Mouse (Mus musculus) frontal cortex, adult 2 months (tissue): ENCODE measurements around the gene Ipcef1. TPM values are rescaled to one million over a fixed set of nuclear protein-coding genes. Genes with fewer than 3 reads are reported as not detected.
A peak's percentile ranks its signal among the peaks of the same experiment; 100 is the strongest.
"Not testable (repeated sequence)": the region's sequence is repeated elsewhere in the genome, so short reads cannot be mapped to it uniquely, and the experiment has no call there.

Experiments used
- DNase-seq, 2 experiments: peaks; one replicate each; pipeline ENCODE4 v3.0.0; 2022; ENCODE audit warnings: low spot score in 1 of 2; ENCODE audit errors: extremely low spot score in 1 of 2
- polyA plus RNA-seq: library from polyadenylated mRNA; depleted of rRNA; stranded (reverse); fragments of >200 nt; gene quantifications from 2 replicates; pipeline ENCODE4 v1.2.3, GENCODE M21; 2012; rRNA removed

Gene Ipcef1
- polyA plus RNA-seq, 1 experiment, result 45.9 TPM

- DNase-seq, result no peak
Observed at GRCm38 (mm10) chr10:6896659-6897303, 155.5 kb downstream of the Ipcef1 start.

- DNase-seq, result peak in 1 of 2 experiments; percentile 49
Observed at GRCm38 (mm10) chr10:6895796-6896195, 156.5 kb downstream of the Ipcef1 start.

GRCm38 (mm10) chr10:6890348-6891009 lies 161.8 kb downstream of the Ipcef1 start:
- DNase-seq, result no peak

GRCm38 (mm10) chr10:6889640-6890245 lies 162.5 kb downstream of the Ipcef1 start:
- DNase-seq, result no peak

- DNase-seq, result peak in 1 of 2 experiments; percentile 80
Observed at GRCm38 (mm10) chr10:6885460-6885859, 166.8 kb downstream of the Ipcef1 start.

GRCm38 (mm10) chr10:6882041-6882440 lies 170.2 kb downstream of the Ipcef1 start:
- DNase-seq, result not testable (repeated sequence)

GRCm38 (mm10) chr10:6878276-6878881 lies 173.9 kb downstream of the Ipcef1 start:
- DNase-seq, result no peak

GRCm38 (mm10) chr10:6873917-6874316 lies 178.4 kb downstream of the Ipcef1 start:
- no peak for DNase-seq

GRCm38 (mm10) chr10:6871418-6872072 lies 180.7 kb downstream of the Ipcef1 start:
- DNase-seq, result peak in 1 of 2 experiments; percentile 33

- no peak for DNase-seq
Observed at GRCm38 (mm10) chr10:6855812-6856211, 196.5 kb downstream of the Ipcef1 start.

GRCm38 (mm10) chr10:6848834-6849233 lies 203.4 kb downstream of the Ipcef1 start:
- DNase-seq, result no peak

- peak; percentile 10 to 20 for DNase-seq
Observed at GRCm38 (mm10) chr10:6848162-6848754, 204.0 kb downstream of the Ipcef1 start.

- DNase-seq, result no peak
Observed at GRCm38 (mm10) chr10:6846283-6846682, 206.0 kb downstream of the Ipcef1 start.

- DNase-seq, result peak in 1 of 2 experiments; percentile 5
Observed at GRCm38 (mm10) chr10:6842225-6842624, 210.1 kb downstream of the Ipcef1 start.

Other genes starting within 250 kb of the Ipcef1 start
- gene Cnksr3, start 159.8 kb upstream of the Ipcef1 start, polyA plus RNA-seq, result 5.0 and 5.5 TPM in 2 replicates